Mouse (Mus musculus) hindbrain, embryonic 11.5 days (tissue): ENCODE measurements at regions not wholly inside any gene's neighbourhood (a gene's known extent, or its start where the extent isn't known, plus 50 kb on each side); places are given as distances from the start of the nearest gene placed in this dataset.

ENCODE experiments used
- ATAC-seq: fragments of 200-750 bp; cut with Nextera tagmentation; 2 replicates; pipeline ENCODE4 v1.8.0; 2017; ENCODE audit warnings: mild to moderate bottlenecking, moderate TSS enrichment, moderate library complexity; ENCODE audit not compliant: low FRiP score
- DNase-seq: peaks from one replicate; pipeline ENCODE4 v3.0.0-alpha.2; 2015; ENCODE audit warnings: low spot score
- H3K27ac ChIP-seq: fragments of 300-500 bp; sonication (generic); 2 replicates; pipeline ENCODE4 v1.5.1; 2014; ENCODE audit warnings: mild to moderate bottlenecking, low read depth, low read length
- H3K27me3 ChIP-seq: fragments of 300-500 bp; sonication (generic); 2 replicates; pipeline ENCODE4 v1.6.1; 2014; ENCODE audit warnings: mild to moderate bottlenecking, low read length, moderate library complexity, mixed read lengths; ENCODE audit not compliant: control insufficient read depth, insufficient read depth
- H3K36me3 ChIP-seq: fragments of 300-500 bp; sonication (generic); 2 replicates; pipeline ENCODE4 v1.6.1; 2014; ENCODE audit warnings: mild to moderate bottlenecking, low read length, moderate library complexity, mixed read lengths; ENCODE audit not compliant: control insufficient read depth, insufficient read depth
- H3K4me1 ChIP-seq: fragments of 300-500 bp; sonication (generic); replicated peaks from 2 replicates; pipeline ENCODE4 v1.6.1; 2014; ENCODE audit warnings: low read length, mixed read lengths; ENCODE audit not compliant: control insufficient read depth, insufficient read depth
- H3K4me2 ChIP-seq: fragments of 300-500 bp; sonication (generic); replicated peaks from 2 replicates; pipeline ENCODE4 v1.6.1; 2014; ENCODE audit warnings: mild to moderate bottlenecking, low read depth, low read length
- H3K4me3 ChIP-seq: fragments of 300-500 bp; sonication (generic); 2 replicates; pipeline ENCODE4 v1.5.1; 2014; ENCODE audit warnings: low read depth, low read length
- H3K9ac ChIP-seq: fragments of 300-500 bp; sonication (generic); 2 replicates; pipeline ENCODE4 v1.6.1; 2014; ENCODE audit warnings: low read depth, low read length
- H3K9me3 ChIP-seq: fragments of 300-500 bp; sonication (generic); 2 replicates; pipeline ENCODE4 v1.6.1; 2016; ENCODE audit warnings: low read length; ENCODE audit not compliant: control insufficient read depth
- WGBS: fragments of 180-500 bp; shearing (Covaris S2); extraction: QIAGEN DNeasy Blood & Tissue Kit; methylation state at CpG from one replicate; pipeline ENCODE4 v1.1.7; 2014; 5-methylcytosine and 5-hydroxymethylcytosine counted together

DNA sequence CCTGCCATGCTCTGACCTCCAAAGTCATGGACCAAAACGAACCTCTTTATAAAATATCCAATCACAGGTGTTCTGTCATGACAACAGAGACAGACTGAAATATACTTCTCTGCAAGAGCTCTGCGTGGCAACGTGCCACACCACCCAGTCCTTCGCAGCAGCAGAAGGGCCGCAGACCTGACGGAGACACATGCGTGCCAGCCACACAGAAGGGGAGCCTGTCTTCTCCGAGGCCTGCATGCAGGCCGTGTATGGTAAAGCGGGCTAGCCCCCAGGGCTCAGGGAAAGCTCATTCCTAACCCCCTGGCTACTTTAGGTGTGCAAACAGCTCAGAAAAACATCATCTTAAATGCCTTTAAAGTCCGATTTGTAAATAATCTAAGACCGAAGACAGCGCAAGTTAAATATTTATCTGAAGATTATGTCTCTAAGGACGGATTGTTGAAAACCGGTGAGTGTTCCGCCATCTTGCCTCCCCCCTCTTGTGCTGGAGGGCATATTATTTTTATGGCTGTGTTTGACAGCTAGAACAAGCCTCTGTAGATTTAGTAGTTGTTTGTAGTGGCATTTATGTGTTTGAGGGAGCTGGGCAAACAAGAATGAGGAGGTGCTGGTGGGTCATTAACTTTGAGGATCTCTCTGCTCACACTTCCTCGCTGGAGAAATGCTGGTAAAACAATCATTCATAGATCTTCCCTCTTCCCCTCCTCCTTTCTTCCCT is 143.7 kb upstream of the Tut7 start:
- no peak overlapping the region for H3K27ac ChIP-seq
- H3K9me3 ChIP-seq, result no peaks in the 10 kb centered on the region

DNA sequence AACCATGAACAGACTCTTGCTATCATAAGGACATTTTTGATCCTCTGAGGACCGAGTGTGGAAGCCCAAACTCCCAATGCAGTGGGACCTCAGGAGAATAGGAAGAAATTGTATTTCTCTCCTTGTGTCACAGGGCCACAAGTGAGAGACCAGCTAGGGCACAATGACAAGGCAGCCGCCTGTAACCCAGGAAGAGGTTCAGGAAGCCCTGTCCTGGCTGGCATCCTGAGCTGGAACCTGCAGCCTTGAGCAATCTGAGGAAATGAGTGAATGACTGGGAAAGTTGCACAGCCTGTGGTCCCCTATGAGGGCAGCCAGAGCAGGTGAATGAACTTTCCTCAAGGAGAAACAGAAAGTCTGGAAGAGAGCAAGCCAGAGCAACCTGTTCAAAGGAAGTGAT is 142.0 kb upstream of the Tut7 start:
- WGBS, result 96% methylated on average over 2 of the region's 2 CpGs
- Histone ChIP-seq H3K9ac (no peak overlapping the region), H3K4me2 (no peak overlapping the region), H3K4me3 (no peak overlapping the region), H3K4me1 (no peaks in the 10 kb centered on the region), H3K27me3 (no peaks in the 10 kb centered on the region), H3K9me3 (no peaks in the 10 kb centered on the region), H3K27ac (no peak overlapping the region), H3K36me3 (no peaks in the 10 kb centered on the region)
- ATAC-seq, result no peak
- DNase-seq, result no peak

More for the DNA sequence above, 143.7 kb upstream of the Tut7 start:
- 88% methylated on average over 17 of the region's 17 CpGs for WGBS
- peaks cover 7% of the 10 kb centered on the region; the same call in 1 of the 2 replicates for H3K4me1 ChIP-seq
- ATAC-seq, result no peak
- no peaks in the 10 kb centered on the region for H3K27me3 ChIP-seq
- no peak for DNase-seq
- H3K9ac ChIP-seq, result no peak overlapping the region
- H3K4me2 ChIP-seq, result no peak overlapping the region
- H3K4me3 ChIP-seq, result no peak overlapping the region
- H3K36me3 ChIP-seq, result no peaks in the 10 kb centered on the region

DNA sequence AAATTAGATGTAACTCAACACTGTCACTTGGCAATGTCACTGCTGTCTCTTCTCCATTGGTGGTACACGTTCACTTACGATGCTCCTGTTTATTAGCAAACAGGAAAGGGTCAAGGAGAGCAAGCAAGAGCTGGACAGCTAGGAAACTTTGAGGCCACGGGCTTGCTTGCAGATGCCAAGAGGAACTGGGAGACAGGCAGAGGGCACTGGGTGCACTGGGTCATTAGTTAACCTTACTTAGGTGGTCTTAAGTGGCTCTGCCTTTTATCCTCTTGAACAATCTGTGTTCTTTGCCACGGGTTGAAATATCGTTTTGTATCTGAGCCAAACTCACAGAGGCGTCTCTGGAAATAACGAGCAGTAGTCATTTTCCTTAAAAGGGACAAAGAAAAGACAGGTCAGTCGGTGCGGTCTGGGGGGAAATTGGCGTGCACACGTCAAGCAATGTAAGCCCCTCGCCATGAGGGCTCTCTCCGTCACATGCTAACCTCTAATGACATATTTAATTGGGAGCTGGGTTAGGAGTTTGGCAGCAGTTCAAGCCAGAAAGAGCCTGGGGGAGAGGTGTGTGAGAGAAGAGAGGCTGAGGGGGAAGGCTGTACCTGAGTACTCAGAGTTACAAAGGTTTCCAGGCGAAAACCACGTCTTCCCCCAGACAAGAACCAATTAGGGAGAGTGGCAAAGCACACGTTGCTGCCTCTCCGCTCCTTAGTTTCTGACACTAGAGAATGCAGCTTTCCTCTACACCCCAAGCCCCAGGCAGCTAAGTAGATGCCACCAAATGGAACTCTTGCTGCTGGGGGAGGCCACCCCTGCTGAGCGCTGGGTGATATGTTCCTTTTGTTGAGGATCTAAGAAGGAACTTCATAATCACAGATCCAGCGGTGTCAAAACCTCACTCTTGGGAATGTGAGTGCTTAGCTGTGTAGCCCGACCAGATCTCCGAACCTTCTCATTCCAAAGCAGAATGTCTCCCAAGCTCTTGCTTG is 140.0 kb upstream of the Tut7 start:
- no peak overlapping the region for H3K27ac ChIP-seq
- WGBS, result 80% methylated on average over 21 of the region's 21 CpGs
- H3K4me2 ChIP-seq, result no peak overlapping the region
- no peak overlapping the region for H3K4me3 ChIP-seq
- no peak for ATAC-seq
- H3K4me1 ChIP-seq, result no peaks in the 10 kb centered on the region
- H3K36me3 ChIP-seq, result no peaks in the 10 kb centered on the region
- no peaks in the 10 kb centered on the region for H3K27me3 ChIP-seq
- DNase-seq, result no peak
- no peaks in the 10 kb centered on the region for H3K9me3 ChIP-seq
- no peak overlapping the region for H3K9ac ChIP-seq

DNA sequence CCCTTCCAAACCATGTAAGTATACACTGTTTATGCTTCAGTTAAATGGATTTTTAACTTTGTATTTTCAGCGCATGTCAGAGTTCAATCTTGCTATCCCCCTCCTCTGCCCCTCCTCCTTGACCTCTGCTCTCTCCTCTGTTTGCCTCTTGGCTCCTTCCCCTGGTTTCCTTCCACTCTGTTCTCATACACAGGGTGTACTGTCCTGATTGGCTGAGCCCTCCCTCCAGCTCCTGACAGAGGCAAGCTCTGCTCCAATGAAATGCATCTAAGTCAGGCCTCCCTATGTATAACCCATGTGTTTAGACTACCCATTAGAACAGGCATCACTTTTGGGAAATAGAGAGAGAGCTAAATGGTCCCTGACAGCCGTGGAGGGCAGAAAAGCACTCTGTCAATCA is 133.5 kb upstream of the Tut7 start:
- Histone ChIP-seq H3K4me2 (no peak overlapping the region), H3K27ac (no peak overlapping the region), H3K27me3 (no peaks in the 10 kb centered on the region), H3K9ac (no peak overlapping the region), H3K4me1 (no peaks in the 10 kb centered on the region), H3K4me3 (no peak overlapping the region), H3K9me3 (no peaks in the 10 kb centered on the region), H3K36me3 (no peaks in the 10 kb centered on the region)
- DNase-seq (no peak), ATAC-seq (peak; percentile 74)
- WGBS, result 60% methylated on average over 2 of the region's 2 CpGs

DNA sequence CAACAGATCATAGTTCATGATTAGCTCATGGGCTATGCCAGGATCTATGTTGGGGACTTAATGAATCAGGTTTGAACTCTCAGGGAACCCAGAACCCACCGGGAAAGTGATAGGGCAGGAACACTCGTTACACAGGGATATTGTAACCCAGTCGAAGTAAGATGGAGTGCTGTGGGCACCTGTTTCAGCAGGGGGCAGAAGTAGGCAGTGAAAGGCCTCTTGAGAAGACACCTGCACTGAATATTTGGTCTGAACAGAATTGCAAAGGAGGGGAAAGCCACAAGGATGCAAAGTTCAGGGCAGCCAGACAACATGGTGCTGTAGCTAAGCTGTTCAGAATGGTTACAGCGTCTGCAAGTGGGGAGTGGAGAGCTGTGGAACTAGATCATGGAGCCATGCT is 129.9 kb upstream of the Tut7 start:
- H3K36me3 ChIP-seq, result no peaks in the 10 kb centered on the region
- no peak for DNase-seq

DNA sequence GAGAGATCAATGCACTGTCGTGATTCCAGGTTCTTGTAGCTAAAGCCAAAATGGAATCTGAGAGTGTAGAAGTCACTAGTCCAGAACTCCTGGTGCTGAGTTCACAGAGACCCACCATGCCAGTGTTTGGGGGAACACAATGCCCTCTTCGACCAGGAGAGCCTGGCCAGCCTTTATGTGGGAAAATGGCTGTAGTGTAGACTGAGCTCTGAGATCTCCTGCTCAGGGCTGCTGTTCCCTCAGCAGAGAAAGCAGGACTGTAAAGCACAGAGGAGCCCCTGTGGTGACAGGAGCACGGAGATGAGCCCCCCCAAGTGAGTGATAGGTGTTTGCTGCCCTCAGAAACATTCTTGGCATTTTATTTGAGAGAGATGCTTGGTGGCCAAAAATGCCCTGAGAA is 129.2 kb upstream of the Tut7 start:
- no peak overlapping the region for H3K27ac ChIP-seq
- ATAC-seq, result no peak
- WGBS, result 70% methylated on average over 3 of the region's 3 CpGs

More for the DNA sequence above, 129.9 kb upstream of the Tut7 start:
- Histone ChIP-seq H3K27me3 (no peaks in the 10 kb centered on the region), H3K9ac (no peak overlapping the region), H3K27ac (no peak overlapping the region), H3K4me3 (no peak overlapping the region), H3K4me1 (no peaks in the 10 kb centered on the region), H3K9me3 (no peaks in the 10 kb centered on the region), H3K4me2 (no peak overlapping the region)
- WGBS, result 71% methylated on average over 4 of the region's 4 CpGs
- ATAC-seq, result no peak

DNA sequence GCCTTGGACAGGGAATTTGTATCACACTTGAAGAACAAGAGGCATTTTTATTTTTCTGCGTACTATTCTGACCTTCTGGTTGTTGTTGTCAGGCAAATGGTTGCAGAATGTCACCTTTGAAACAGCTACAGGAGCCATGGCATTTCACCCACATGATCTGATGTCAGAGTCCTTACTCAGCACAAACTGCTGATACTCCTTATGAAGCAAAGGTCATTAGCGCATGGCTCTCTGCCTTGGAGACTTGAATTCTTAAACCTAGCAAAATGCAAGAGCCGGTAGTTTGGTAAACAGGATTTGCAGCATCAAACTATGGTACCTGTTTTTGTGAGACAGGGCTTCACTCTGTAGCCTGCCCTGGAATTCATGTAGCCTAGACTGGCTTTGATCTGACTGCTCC is 127.3 kb upstream of the Tut7 start:
- Histone ChIP-seq H3K27ac (no peak overlapping the region), H3K9me3 (no peaks in the 10 kb centered on the region), H3K4me3 (no peak overlapping the region), H3K9ac (no peak overlapping the region), H3K27me3 (no peaks in the 10 kb centered on the region), H3K4me2 (no peak overlapping the region), H3K36me3 (no peaks in the 10 kb centered on the region), H3K4me1 (no peaks in the 10 kb centered on the region)
- ATAC-seq, result no peak
- no peak for DNase-seq
- WGBS, result 90% methylated on average over 3 of the region's 3 CpGs

More for the DNA sequence above, 129.2 kb upstream of the Tut7 start:
- Histone ChIP-seq H3K4me2 (no peak overlapping the region), H3K9ac (no peak overlapping the region), H3K36me3 (no peaks in the 10 kb centered on the region), H3K4me3 (no peak overlapping the region), H3K9me3 (no peaks in the 10 kb centered on the region), H3K4me1 (no peaks in the 10 kb centered on the region), H3K27me3 (no peaks in the 10 kb centered on the region)
- no peak for DNase-seq

DNA sequence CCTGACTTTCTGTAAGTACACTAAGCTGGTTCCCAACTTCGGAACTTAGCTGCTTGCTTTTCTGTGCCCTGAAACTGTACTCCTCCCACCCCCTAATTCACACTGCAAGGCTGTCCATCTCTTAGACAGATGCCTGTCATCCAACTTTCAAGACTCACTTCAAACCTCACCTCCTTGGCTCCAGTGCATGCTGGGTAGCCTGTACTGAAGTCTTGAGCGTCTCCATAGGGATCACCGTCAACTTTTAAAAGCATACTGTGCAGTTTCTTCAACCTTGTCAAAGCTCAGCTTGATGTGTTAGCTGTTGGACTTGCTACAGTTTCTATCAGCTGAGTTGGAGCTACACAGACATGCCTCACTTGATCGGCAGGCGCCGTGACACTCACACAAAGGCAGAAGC is 126.5 kb upstream of the Tut7 start:
- ATAC-seq, result no peak
- no peak for DNase-seq
- H3K4me3 ChIP-seq, result no peak overlapping the region
- no peak overlapping the region for H3K4me2 ChIP-seq
- H3K27me3 ChIP-seq, result no peaks in the 10 kb centered on the region
- no peaks in the 10 kb centered on the region for H3K36me3 ChIP-seq
- H3K9me3 ChIP-seq, result no peaks in the 10 kb centered on the region
- no peak overlapping the region for H3K9ac ChIP-seq
- 77% methylated on average over 6 of the region's 6 CpGs for WGBS
- no peaks in the 10 kb centered on the region for H3K4me1 ChIP-seq
- no peak overlapping the region for H3K27ac ChIP-seq
